Mouse (Mus musculus) liver, adult 2 months (tissue): ENCODE results near the gene Cnksr2.

Source experiments
- CTCF ChIP-seq: fragments of 200-500 bp; IDR thresholded peaks from 2 replicates; pipeline ENCODE4 v1.5.1; 2011; ENCODE audit warnings: low read depth, low read length, control low read depth
- POLR2A ChIP-seq: fragments of 200-500 bp; IDR thresholded peaks from 2 replicates; pipeline ENCODE4 v1.6.1; 2011; ENCODE audit warnings: low read length, control low read depth; ENCODE audit not compliant: insufficient read depth; ENCODE audit errors: extremely low read depth

- TF ChIP-seq POLR2A (no peak), CTCF (no peak)
Measured at GRCm38 (mm10) chrX:157801669-157802068, 241.4 kb downstream of the Cnksr2 start.
